10 mouse cellular contexts compared by ENCODE assay signal in genomic region chr2:60096625-60097024, GRCm38 (mm10).
"Had no signal": no experiment of that assay in that cellular context is flagged by ENCODE, and none has a peak within 500 bp of the region (broad histone marks: within the 10 kb centered on the region; RNA-seq: fewer than 3 reads in every experiment).

No protein-coding gene starts in this region.

- H3K27me3 ChIP-seq: limb, embryonic 13.5 days; liver, embryonic 15.5 days had no signal

- H3K9me3 ChIP-seq: limb, embryonic 13.5 days; liver, embryonic 15.5 days had no signal

- DNase-seq: kidney, adult 18-20 months; kidney, postnatal 10 days; kidney, postnatal 4 days; left cerebral cortex, postnatal 4 days; right cerebral cortex, adult 18-20 months; right cerebral cortex, postnatal 25 days; thymus, postnatal 25 days had no signal

- H3K4me3 ChIP-seq: limb, embryonic 13.5 days; liver, embryonic 15.5 days had no signal

- H3K4me1 ChIP-seq: limb, embryonic 13.5 days; liver, embryonic 15.5 days had no signal

- H3K27ac ChIP-seq: limb, embryonic 13.5 days; liver, embryonic 15.5 days; stomach, postnatal 0 days had no signal

- H3K36me3 ChIP-seq: liver, embryonic 15.5 days had no signal
